Mouse (Mus musculus): ENCODE measurements at regions not wholly inside any gene's neighbourhood (a gene's known extent, or its start where the extent isn't known, plus 50 kb on each side); places are given as distances from the start of the nearest gene placed in this dataset.

GRCm38 (mm10) chr8:12503344-12503743 is 69.5 kb upstream of the Spaca7 start:
- DNase-seq (ENCODE audit: inconsistent ontology term), result no peak

GRCm38 (mm10) chr8:12504240-12504639 is 68.6 kb upstream of the Spaca7 start:
- no peak for DNase-seq (ENCODE audit: inconsistent ontology term)

GRCm38 (mm10) chr8:12504777-12505176 is 68.1 kb upstream of the Spaca7 start:
- DNase-seq (ENCODE audit: inconsistent ontology term), result no peak

- DNase-seq (ENCODE audit: inconsistent ontology term), result no peak
Measured at GRCm38 (mm10) chr8:12510233-12510632, 62.6 kb upstream of the Spaca7 start.

- DNase-seq (ENCODE audit: inconsistent ontology term), result peak; percentile 14
Measured at GRCm38 (mm10) chr8:12513042-12513441, 59.8 kb upstream of the Spaca7 start.

- DNase-seq (ENCODE audit: inconsistent ontology term), result no peak
Measured at GRCm38 (mm10) chr8:12514138-12514537, 58.7 kb upstream of the Spaca7 start.

GRCm38 (mm10) chr8:12521636-12522035 is 51.2 kb upstream of the Spaca7 start:
- DNase-seq (ENCODE audit: inconsistent ontology term), result no peak
